Mouse (Mus musculus): Measurements from ENCODE around the gene Ppp1r2. TPM values are rescaled to one million over a fixed set of nuclear protein-coding genes. Genes with fewer than 3 reads are reported as not detected.
"Not testable (repeated sequence)": the region's sequence is repeated elsewhere in the genome, so short reads cannot be mapped to it uniquely, and the experiment has no call there.

The Ppp1r2 gene
- polyA plus RNA-seq (2012; rRNA removed): 62.2 and 64.2 TPM in 2 replicates

GRCm38 (mm10) chr16:31274674-31275460 lies at the start of gene Ppp1r2:
Gene Ppp1r2 (minus strand): TSS chr16:31275277.
- H3K27ac ChIP-seq (ENCODE audit: insufficient read depth, low read length): peak within 1 kb of the TSS; percentile 94
- H3K4me3 ChIP-seq (ENCODE audit: insufficient read depth, low read length): peak within 1 kb of the TSS; percentile 91
- peaks cover 5% of the 10 kb centered on the region; the same call in 1 of the 2 replicates for H3K4me1 ChIP-seq (ENCODE audit: control insufficient read depth, insufficient read depth, low read length)
- TF ChIP-seq POLR2A (IDR thresholded peaks at IDR 0.05; ENCODE audit: extremely low read depth, insufficient read depth, low read length): peak; percentile 75; the same call in 1 of the 2 replicates
- TF ChIP-seq CTCF (IDR thresholded peaks at IDR 0.05; ENCODE audit: extremely low read depth, insufficient read depth, low read length): no peak

- no peaks in the 10 kb centered on the region for H3K4me1 ChIP-seq (ENCODE audit: control insufficient read depth, insufficient read depth, low read length)
- no peak for TF ChIP-seq CTCF (IDR thresholded peaks at IDR 0.05; ENCODE audit: extremely low read depth, insufficient read depth, low read length)
- no peak for TF ChIP-seq POLR2A (IDR thresholded peaks at IDR 0.05; ENCODE audit: extremely low read depth, insufficient read depth, low read length)
- H3K4me3 ChIP-seq (ENCODE audit: insufficient read depth, low read length): no peak overlapping the region
- H3K27ac ChIP-seq (ENCODE audit: insufficient read depth, low read length): no peak overlapping the region
Observed at GRCm38 (mm10) chr16:31321501-31321900, 46.4 kb upstream of the Ppp1r2 start.

- no peak for TF ChIP-seq CTCF (IDR thresholded peaks at IDR 0.05; ENCODE audit: extremely low read depth, insufficient read depth, low read length)
- Histone ChIP-seq H3K4me3 (ENCODE audit: insufficient read depth, low read length) (no peak overlapping the region), H3K27ac (ENCODE audit: insufficient read depth, low read length) (no peak overlapping the region), H3K4me1 (ENCODE audit: control insufficient read depth, insufficient read depth, low read length) (no peaks in the 10 kb centered on the region)
Observed at GRCm38 (mm10) chr16:31320954-31321353, 45.9 kb upstream of the Ppp1r2 start.

GRCm38 (mm10) chr16:31319723-31320122 lies 44.6 kb upstream of the Ppp1r2 start:
- H3K4me3 ChIP-seq (ENCODE audit: insufficient read depth, low read length); H3K27ac ChIP-seq (ENCODE audit: insufficient read depth, low read length); H3K4me1 ChIP-seq (ENCODE audit: control insufficient read depth, insufficient read depth, low read length): not testable (repeated sequence)

- Histone ChIP-seq H3K4me1 (ENCODE audit: control insufficient read depth, insufficient read depth, low read length) (peaks cover 2% of the 10 kb centered on the region), H3K27ac (ENCODE audit: insufficient read depth, low read length) (no peak overlapping the region), H3K4me3 (ENCODE audit: insufficient read depth, low read length) (no peak overlapping the region)
- no peak for TF ChIP-seq POLR2A (IDR thresholded peaks at IDR 0.05; ENCODE audit: extremely low read depth, insufficient read depth, low read length)
- TF ChIP-seq CTCF (IDR thresholded peaks at IDR 0.05; ENCODE audit: extremely low read depth, insufficient read depth, low read length): no peak
Observed at GRCm38 (mm10) chr16:31319316-31319715, 44.2 kb upstream of the Ppp1r2 start.

- Histone ChIP-seq H3K4me1 (ENCODE audit: control insufficient read depth, insufficient read depth, low read length) (peaks cover 2% of the 10 kb centered on the region), H3K4me3 (ENCODE audit: insufficient read depth, low read length) (no peak overlapping the region), H3K27ac (ENCODE audit: insufficient read depth, low read length) (no peak overlapping the region)
- TF ChIP-seq POLR2A (IDR thresholded peaks at IDR 0.05; ENCODE audit: extremely low read depth, insufficient read depth, low read length): no peak
- no peak for TF ChIP-seq CTCF (IDR thresholded peaks at IDR 0.05; ENCODE audit: extremely low read depth, insufficient read depth, low read length)
Observed at GRCm38 (mm10) chr16:31318418-31318817, 43.3 kb upstream of the Ppp1r2 start.

GRCm38 (mm10) chr16:31316246-31317143 lies 41.4 kb upstream of the Ppp1r2 start:
- peak overlapping the region; percentile 72; the same call in 1 of the 2 replicates for H3K27ac ChIP-seq (ENCODE audit: insufficient read depth, low read length)
- not testable (repeated sequence) for H3K4me1 ChIP-seq (ENCODE audit: control insufficient read depth, insufficient read depth, low read length); H3K4me3 ChIP-seq (ENCODE audit: insufficient read depth, low read length)

- Histone ChIP-seq H3K4me1 (ENCODE audit: control insufficient read depth, insufficient read depth, low read length) (peaks cover 7% of the 10 kb centered on the region), H3K27ac (ENCODE audit: insufficient read depth, low read length) (peak overlapping the region; percentile 85), H3K4me3 (ENCODE audit: insufficient read depth, low read length) (no peak overlapping the region)
- no peak for TF ChIP-seq CTCF (IDR thresholded peaks at IDR 0.05; ENCODE audit: extremely low read depth, insufficient read depth, low read length)
Observed at GRCm38 (mm10) chr16:31315294-31315693, 40.2 kb upstream of the Ppp1r2 start.

- H3K4me1 ChIP-seq (ENCODE audit: control insufficient read depth, insufficient read depth, low read length): peaks cover 7% of the 10 kb centered on the region
- H3K27ac ChIP-seq (ENCODE audit: insufficient read depth, low read length): peak within 1 kb of the TSS; percentile 85
- H3K4me3 ChIP-seq (ENCODE audit: insufficient read depth, low read length): no peak within 1 kb of the TSS
- TF ChIP-seq CTCF (IDR thresholded peaks at IDR 0.05; ENCODE audit: extremely low read depth, insufficient read depth, low read length) (no peak), POLR2A (IDR thresholded peaks at IDR 0.05; ENCODE audit: extremely low read depth, insufficient read depth, low read length) (no peak)
Observed at GRCm38 (mm10) chr16:31314497-31315233, 39.6 kb upstream of the Ppp1r2 start, which contains the start of gene Apod. Gene Apod (minus strand): TSS chr16:31314808.

Data from cortical plate, adult 2 months (tissue).